Mouse (Mus musculus) heart, embryonic 13.5 days (tissue): ENCODE results near the gene Ergic1. TPM values are rescaled to one million over a fixed set of nuclear protein-coding genes. Genes with fewer than 3 reads are reported as not detected.
A peak's percentile ranks its signal among the peaks of the same experiment; 100 is the strongest.

Source experiments
- ATAC-seq: fragments of 200-750 bp; cut with Nextera tagmentation; 2 replicates; pipeline ENCODE4 v1.8.0; 2017; ENCODE audit warnings: moderate TSS enrichment; ENCODE audit not compliant: insufficient number of reproducible peaks, low FRiP score, low TSS enrichment; ENCODE audit errors: extremely low read depth
- H3K27ac ChIP-seq: fragments of 300-500 bp; sonication (generic); replicated peaks from 2 replicates; pipeline ENCODE4 v1.5.1; 2015; ENCODE audit warnings: moderate library complexity, mild to moderate bottlenecking, inconsistent platforms
- H3K27me3 ChIP-seq: fragments of 300-500 bp; sonication (generic); replicated peaks from 2 replicates; pipeline ENCODE4 v1.6.1; 2015; ENCODE audit warnings: mild to moderate bottlenecking, inconsistent platforms
- H3K36me3 ChIP-seq: fragments of 300-500 bp; sonication (generic); 2 replicates; pipeline ENCODE4 v1.6.1; 2015; ENCODE audit warnings: mild to moderate bottlenecking, inconsistent platforms
- H3K4me1 ChIP-seq: fragments of 300-500 bp; sonication (generic); 2 replicates; pipeline ENCODE4 v1.6.1; 2015; ENCODE audit warnings: inconsistent platforms
- H3K4me2 ChIP-seq: fragments of 300-500 bp; sonication (generic); 2 replicates; pipeline ENCODE4 v1.6.1; 2015; ENCODE audit warnings: inconsistent platforms, mild to moderate bottlenecking, moderate library complexity
- H3K4me3 ChIP-seq: fragments of 300-500 bp; sonication (generic); 2 replicates; pipeline ENCODE4 v1.5.1; 2015; ENCODE audit warnings: moderate library complexity, mild to moderate bottlenecking, inconsistent platforms
- H3K9ac ChIP-seq: fragments of 300-500 bp; sonication (generic); 2 replicates; pipeline ENCODE4 v1.6.1; 2015; ENCODE audit warnings: inconsistent platforms, mild to moderate bottlenecking, moderate library complexity
- H3K9me3 ChIP-seq: fragments of 300-500 bp; sonication (generic); 2 replicates; pipeline ENCODE4 v1.6.1; 2016; ENCODE audit warnings: inconsistent platforms
- WGBS: fragments of 180-500 bp; shearing (Covaris S2); methylation state at CpG from one replicate; pipeline ENCODE4 v1.1.7; 2015; ENCODE audit warnings: mixed read lengths; 5-methylcytosine and 5-hydroxymethylcytosine counted together
- polyA plus RNA-seq: library from polyadenylated mRNA; unstranded; fragments of >200 nt; fragmentation: Nextera tagmentation; extraction: Ambion mirVana; gene quantifications from 2 replicates; pipeline ENCODE4 v1.2.1, GENCODE M21; 2015

The Ergic1 gene
- polyA plus RNA-seq, 1 experiment from 2014 or later: 103 TPM

DNA sequence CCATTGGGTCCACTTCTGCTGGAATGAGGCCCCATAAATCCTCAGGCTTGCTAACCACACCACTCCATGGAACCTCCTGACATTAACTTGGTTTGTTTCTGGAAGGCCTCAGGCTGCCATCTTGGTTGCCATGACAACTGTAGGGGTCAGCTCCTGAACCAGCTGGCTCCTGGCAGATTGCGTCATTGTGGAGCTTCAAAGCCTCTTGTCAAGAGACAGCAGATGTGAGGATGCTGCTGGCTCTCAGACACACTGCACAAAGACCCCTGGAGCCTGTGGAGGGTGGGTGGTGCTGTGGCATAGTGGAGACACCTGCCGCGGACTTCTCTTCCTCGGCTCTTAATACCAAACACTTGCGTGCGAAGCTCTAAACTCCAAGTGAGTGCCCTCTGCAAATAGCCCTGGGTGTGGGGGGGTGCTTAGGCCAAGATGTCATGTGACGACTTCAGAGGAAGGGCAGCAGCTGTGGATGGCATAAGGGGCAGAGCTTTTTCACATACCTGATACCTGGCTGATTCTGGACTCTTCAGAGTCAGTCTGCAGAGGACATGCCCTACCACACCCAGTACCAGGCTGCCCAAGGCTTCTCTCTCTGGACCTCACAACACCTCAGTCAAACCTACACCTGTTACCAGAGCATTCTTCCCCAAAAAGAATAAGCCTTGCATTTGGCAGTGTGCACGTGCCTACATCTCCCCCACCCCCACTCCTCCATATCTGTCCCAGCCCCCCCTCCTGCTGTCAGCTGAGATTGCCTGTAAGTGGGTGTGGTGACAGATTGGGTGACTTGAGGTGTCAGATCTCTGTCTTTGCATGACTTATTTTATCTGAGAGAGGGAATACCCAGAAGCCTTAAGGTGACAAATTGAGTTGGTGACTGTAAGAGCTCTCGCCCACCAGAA lies 83.5 kb downstream of the Ergic1 start:
- H3K4me1 ChIP-seq: peaks cover 50% of the 10 kb centered on the region
- ATAC-seq: no peak; the same call in 1 of the 2 replicates
- WGBS: 64% methylated on average over 9 of the region's 9 CpGs
- H3K36me3 ChIP-seq: peaks cover 92% of the 10 kb centered on the region
- no peaks in the 10 kb centered on the region for H3K9me3 ChIP-seq
- no peak overlapping the region for H3K4me2 ChIP-seq
- H3K27ac ChIP-seq: peak overlapping the region; percentile 50
- no peak overlapping the region for H3K4me3 ChIP-seq
- H3K27me3 ChIP-seq: no peaks in the 10 kb centered on the region
- H3K9ac ChIP-seq: 0 out of 2 replicates have a peak overlapping the region, but pooled peaks have one; percentile 47

DNA sequence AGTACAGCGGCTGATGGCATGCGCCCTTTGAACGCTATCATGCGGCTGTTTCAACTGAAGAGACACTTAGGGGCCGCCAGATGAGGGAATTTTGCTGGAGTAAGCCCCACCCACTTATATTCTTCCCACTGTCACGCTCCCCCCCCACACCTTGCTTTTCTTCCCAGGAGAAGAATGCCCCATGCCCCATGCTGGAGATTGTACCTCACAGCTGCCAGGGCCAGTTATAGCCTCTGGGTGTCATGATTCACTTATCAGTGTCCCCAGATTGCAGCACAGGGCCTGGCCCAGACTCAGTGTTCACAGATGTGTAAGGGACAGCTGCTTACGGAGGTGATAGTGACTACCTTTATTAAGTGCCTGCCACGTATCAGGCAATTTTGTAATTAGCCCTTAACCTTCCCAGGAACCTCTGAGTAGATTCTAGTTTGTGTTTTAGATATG lies 84.1 kb downstream of the Ergic1 start:
- Histone ChIP-seq H3K9me3 (no peaks in the 10 kb centered on the region), H3K4me3 (no peak overlapping the region), H3K9ac (0 out of 2 replicates have a peak overlapping the region, but pooled peaks have one; percentile 47), H3K4me2 (no peak overlapping the region), H3K4me1 (peaks cover 55% of the 10 kb centered on the region), H3K36me3 (peaks cover 90% of the 10 kb centered on the region), H3K27me3 (no peaks in the 10 kb centered on the region), H3K27ac (peak overlapping the region; percentile 50)
- no peak; the same call in 1 of the 2 replicates for ATAC-seq
- 41% methylated on average over 8 of the region's 8 CpGs for WGBS

DNA sequence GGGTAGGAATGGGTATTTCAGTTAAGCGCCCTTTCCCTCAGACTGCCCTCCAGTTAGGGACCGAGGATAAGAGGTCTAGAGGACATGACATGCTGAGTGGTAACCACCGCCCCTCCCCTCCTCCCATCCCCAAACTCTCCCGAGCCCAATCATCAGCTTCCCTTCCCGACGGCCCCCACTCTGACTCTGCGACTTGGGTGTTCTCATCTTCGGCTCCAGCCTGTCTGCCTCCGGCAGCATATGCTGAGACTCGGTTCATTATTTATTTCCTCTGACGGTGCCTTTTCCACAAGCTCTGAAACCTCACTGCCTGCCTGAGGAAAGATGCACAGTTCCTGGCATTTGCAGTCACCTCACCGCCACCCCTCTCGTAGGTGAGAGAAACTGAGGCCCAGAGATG lies 86.0 kb downstream of the Ergic1 start:
- Histone ChIP-seq H3K36me3 (peaks cover 80% of the 10 kb centered on the region), H3K27ac (peak overlapping the region; percentile 78), H3K27me3 (no peaks in the 10 kb centered on the region), H3K9ac (peak overlapping the region; percentile 52; the same call in 1 of the 2 replicates), H3K4me3 (no peak overlapping the region), H3K4me1 (peaks cover 61% of the 10 kb centered on the region), H3K9me3 (no peaks in the 10 kb centered on the region), H3K4me2 (no peak overlapping the region)
- 34% methylated on average over 13 of the region's 13 CpGs for WGBS
- no peak for ATAC-seq

DNA sequence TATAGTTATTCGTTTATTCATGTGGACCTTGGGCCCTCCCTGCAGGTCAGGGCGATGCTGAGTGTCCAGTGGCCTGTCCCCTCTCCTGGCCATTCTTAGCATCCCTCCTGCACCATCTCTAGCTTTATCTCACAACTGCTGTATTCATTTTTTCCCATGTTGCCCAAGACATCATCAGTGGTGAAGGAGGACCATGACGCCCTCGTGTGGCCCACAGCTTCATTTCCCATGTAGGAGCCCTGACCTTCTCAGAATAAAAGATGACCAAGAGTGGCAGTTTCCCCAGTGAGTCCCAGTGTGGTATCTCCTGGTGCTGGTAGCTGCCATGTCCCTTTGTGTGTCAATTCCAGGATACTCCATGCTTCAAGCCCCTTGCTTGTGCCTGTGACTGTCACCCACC lies 88.3 kb downstream of the Ergic1 start:
- 79% methylated on average over 4 of the region's 4 CpGs for WGBS

DNA sequence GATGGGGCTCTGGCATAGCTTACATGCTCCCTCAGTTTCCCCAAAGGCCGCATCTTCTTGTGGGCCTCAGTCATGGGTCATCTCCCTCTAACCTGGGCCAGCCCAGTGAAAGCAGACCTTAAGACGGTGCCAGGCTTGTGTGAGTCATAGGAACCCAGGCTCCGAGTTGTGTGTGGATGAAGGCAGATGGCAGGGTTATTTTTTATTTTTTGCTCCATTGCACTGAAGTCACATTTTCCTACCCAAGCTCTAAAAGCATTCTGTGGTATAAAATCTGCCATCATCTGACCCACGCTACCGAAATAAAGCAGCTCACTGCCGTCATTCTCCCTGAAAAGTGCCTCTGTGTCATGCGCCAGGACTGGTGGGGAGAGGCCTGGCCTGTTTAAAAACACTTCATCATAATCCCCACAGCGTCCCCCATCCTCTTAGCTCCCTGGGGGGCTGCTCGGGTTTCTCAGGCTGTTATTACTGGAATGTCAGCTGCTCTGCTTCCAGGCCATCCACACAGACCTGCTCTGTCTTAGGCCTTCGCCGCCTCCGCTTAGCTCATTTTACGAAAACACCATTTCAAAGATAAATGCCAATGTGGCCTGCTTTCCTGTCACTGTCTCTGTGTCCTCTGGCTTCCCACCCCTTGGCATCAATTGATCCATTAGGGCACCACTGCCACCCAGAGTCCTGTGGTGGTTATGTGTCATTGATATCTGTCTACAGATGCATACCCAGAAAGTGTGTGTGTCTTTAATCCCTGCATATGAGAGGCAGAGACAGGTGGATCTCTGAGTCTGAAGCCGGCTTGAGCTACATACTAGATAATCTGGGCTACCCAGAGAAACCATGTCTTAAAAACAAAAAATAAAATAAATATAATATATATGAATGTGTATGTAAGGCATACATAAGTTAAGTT lies 89.4 kb downstream of the Ergic1 start:
- WGBS: 58% methylated on average over 14 of the region's 14 CpGs
- H3K9ac ChIP-seq: peak overlapping the region; percentile 33
- H3K4me3 ChIP-seq: no peak overlapping the region
- no peaks in the 10 kb centered on the region for H3K9me3 ChIP-seq
- peaks cover 82% of the 10 kb centered on the region for H3K36me3 ChIP-seq
- no peaks in the 10 kb centered on the region for H3K27me3 ChIP-seq
- H3K4me2 ChIP-seq: no peak overlapping the region
- ATAC-seq: 0 out of 2 replicates have a peak, but pooled peaks have one; percentile 14
- peaks cover 42% of the 10 kb centered on the region for H3K4me1 ChIP-seq
- peak overlapping the region; percentile 81 for H3K27ac ChIP-seq

More for the DNA sequence above, 88.3 kb downstream of the Ergic1 start:
- no peak overlapping the region for H3K9ac ChIP-seq
- ATAC-seq: no peak
- no peaks in the 10 kb centered on the region for H3K9me3 ChIP-seq
- H3K4me3 ChIP-seq: no peak overlapping the region
- peaks cover 80% of the 10 kb centered on the region for H3K36me3 ChIP-seq
- H3K27me3 ChIP-seq: no peaks in the 10 kb centered on the region
- peak overlapping the region; percentile 33; the same call in 1 of the 2 replicates for H3K27ac ChIP-seq
- peaks cover 53% of the 10 kb centered on the region for H3K4me1 ChIP-seq
- no peak overlapping the region for H3K4me2 ChIP-seq

DNA sequence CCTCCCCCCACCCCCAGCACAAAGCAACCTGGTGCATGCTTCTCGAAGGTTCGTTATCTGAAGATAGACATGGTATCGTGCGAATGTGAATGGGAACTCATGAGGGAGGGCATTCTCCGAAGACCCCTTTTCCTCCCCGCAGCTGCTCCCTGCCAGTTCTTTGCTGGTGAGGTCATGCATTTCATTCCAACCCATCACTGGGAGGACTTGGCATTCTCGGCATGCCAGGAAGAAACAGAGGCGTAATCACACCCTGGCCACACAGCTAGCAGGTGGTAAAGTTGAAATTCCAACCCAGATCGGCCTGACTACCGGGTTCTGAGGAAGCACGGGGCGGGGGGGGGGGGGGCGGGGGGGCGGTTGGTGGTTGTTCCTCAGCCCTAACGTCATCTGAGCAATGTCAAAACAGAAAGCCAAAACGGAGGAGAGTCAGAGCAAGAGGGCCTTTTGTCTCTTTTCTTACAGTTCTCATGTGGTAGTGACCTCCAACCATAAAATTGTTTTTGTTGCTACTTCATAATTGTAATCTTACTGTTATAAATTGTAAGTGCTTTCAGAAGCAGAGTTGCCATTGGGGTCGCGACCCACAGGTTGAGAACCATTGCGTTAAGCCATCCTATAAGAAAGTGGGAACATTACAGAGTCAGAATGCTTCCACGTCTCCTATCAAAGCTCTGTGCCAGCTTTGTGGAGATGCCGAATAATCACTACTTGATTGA lies 97.7 kb downstream of the Ergic1 start:
- peaks cover 37% of the 10 kb centered on the region for H3K4me1 ChIP-seq
- 23% methylated on average over 21 of the region's 21 CpGs for WGBS
- 0 out of 2 replicates have a peak, but pooled peaks cover 3% of the 10 kb centered on the region for H3K27me3 ChIP-seq
- H3K9ac ChIP-seq: peak overlapping the region; percentile 50
- no peak overlapping the region for H3K4me3 ChIP-seq
- peak overlapping the region; percentile 61 for H3K27ac ChIP-seq
- no peak for ATAC-seq
- no peaks in the 10 kb centered on the region for H3K9me3 ChIP-seq
- H3K4me2 ChIP-seq: peak overlapping the region; percentile 48
- H3K36me3 ChIP-seq: peaks cover 42% of the 10 kb centered on the region

DNA sequence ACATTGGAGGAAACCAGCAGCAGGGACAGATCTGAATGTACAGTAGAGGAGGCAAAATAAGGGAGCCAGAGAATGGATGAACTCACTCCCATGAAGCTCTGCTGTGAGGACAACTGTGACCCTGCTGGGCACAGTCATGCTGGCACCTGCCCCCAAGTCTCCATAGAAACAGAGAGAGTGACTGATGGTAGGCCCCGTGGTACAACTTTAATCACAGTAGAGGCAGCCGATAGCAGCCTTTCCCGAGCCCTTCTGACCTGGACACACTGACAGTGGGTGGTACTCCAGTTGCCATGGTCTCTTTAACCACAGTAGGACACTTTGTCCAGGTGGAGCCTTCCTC lies 98.3 kb downstream of the Ergic1 start:
- ATAC-seq: no peak
- peak overlapping the region; percentile 61; the same call in 1 of the 2 replicates for H3K27ac ChIP-seq
- peak overlapping the region; percentile 48; the same call in 1 of the 2 replicates for H3K4me2 ChIP-seq
- 61% methylated on average over 3 of the region's 3 CpGs for WGBS
- peak overlapping the region; percentile 50; the same call in 1 of the 2 replicates for H3K9ac ChIP-seq
- peaks cover 37% of the 10 kb centered on the region for H3K36me3 ChIP-seq
- H3K27me3 ChIP-seq: peaks cover 3% of the 10 kb centered on the region; the same call in 1 of the 2 replicates
- no peaks in the 10 kb centered on the region for H3K9me3 ChIP-seq
- no peak overlapping the region for H3K4me3 ChIP-seq
- H3K4me1 ChIP-seq: peaks cover 40% of the 10 kb centered on the region

DNA sequence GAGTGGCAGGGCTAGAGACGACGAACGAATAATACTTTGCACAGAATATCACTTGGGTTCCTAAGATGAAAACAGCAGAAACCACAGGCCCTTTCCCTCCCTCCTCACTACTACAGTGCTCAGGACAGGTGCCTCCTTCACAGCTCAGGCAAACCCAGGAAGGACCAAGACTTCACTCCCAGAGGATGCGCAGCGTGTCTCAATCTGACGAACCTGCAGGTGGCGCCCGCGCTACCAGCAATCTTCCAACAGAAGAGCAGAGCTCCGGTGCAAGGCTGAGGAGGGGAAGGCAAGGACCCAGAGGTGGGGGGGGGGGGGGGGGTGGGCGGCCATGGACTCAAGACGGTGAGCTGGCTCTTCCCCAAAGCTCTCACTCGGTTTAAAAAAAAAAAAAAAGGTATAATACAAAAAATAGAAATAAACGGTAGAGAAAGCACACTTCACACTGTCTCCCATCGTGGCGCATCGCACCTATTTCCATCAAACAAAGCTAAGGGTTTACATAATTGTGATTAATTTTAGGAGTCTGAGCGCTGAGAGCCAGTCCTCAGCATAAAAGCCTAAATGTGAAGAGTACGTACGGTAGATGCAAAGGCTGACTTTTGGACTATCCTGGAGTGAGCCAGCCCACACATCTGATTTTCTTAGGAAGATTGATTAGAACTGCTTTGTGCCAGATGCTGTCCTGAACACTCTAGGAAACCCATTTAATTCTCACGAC lies 99.1 kb downstream of the Ergic1 start:
- Histone ChIP-seq H3K9me3 (no peaks in the 10 kb centered on the region), H3K27ac (no peak overlapping the region), H3K9ac (peak overlapping the region; percentile 41; the same call in 1 of the 2 replicates), H3K27me3 (peaks cover 3% of the 10 kb centered on the region; the same call in 1 of the 2 replicates), H3K4me2 (peak overlapping the region; percentile 27; the same call in 1 of the 2 replicates), H3K4me3 (no peak overlapping the region), H3K36me3 (peaks cover 29% of the 10 kb centered on the region), H3K4me1 (peaks cover 40% of the 10 kb centered on the region)
- no peak for ATAC-seq
- 24% methylated on average over 21 of the region's 21 CpGs for WGBS

DNA sequence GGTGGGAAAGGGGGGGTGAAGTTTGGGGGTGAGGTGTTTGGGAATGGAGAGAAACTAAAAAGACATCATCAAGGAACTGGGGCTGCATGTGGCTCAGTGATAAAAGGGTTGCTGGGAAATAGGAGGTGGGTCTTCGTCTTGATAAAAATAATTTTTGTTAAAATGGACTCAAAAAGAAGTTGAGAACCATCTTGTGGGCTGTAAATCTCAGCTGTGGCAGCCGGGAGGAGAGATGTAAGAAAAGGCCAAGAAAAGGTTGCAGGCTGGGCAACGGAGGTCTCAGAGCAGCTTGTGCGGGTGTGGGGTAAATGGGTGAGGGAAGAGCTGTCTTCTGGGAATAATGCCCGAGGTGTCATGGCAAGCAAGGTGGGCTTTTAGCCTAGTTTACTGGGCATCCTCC lies 100.9 kb downstream of the Ergic1 start:
- H3K27ac ChIP-seq: no peak overlapping the region
- H3K9ac ChIP-seq: no peak overlapping the region; the same call in 1 of the 2 replicates
- no peaks in the 10 kb centered on the region for H3K9me3 ChIP-seq
- H3K4me1 ChIP-seq: peaks cover 40% of the 10 kb centered on the region
- H3K27me3 ChIP-seq: peaks cover 3% of the 10 kb centered on the region; the same call in 1 of the 2 replicates
- ATAC-seq: no peak
- H3K4me3 ChIP-seq: no peak overlapping the region
- 0 out of 2 replicates have a peak overlapping the region, but pooled peaks have one; percentile 96 for H3K4me2 ChIP-seq
- WGBS: 78% methylated on average over 5 of the region's 5 CpGs
- peaks cover 10% of the 10 kb centered on the region for H3K36me3 ChIP-seq
